Mouse (Mus musculus) hindbrain, embryonic 13.5 days (tissue): ENCODE measurements around the gene Evi2b. TPM values are rescaled to one million over a fixed set of nuclear protein-coding genes. Genes with fewer than 3 reads are reported as not detected.

Source experiments
- polyA plus RNA-seq: library from polyadenylated mRNA; unstranded; fragments of >200 nt; fragmentation: Nextera tagmentation; extraction: Ambion mirVana; gene quantifications from 2 replicates; pipeline ENCODE4 v1.2.1, GENCODE M21; 2015

Gene Evi2b
- polyA plus RNA-seq, 1 experiment from 2014 or later: not detected

Other genes with a start within 250 kb of the Evi2b start
- 0.32 TPM in 1 of 2 replicates, not detected in the other for gene Gm9964, start 226.9 kb downstream of the Evi2b start, polyA plus RNA-seq
- gene Nf1, start 184.1 kb downstream of the Evi2b start, polyA plus RNA-seq: 7.8 and 8.5 TPM in 2 replicates
- gene Omg, start 19.7 kb downstream of the Evi2b start, polyA plus RNA-seq: 1.3 and 2.1 TPM in 2 replicates
- 0.75 and 0.79 TPM in 2 replicates for gene Evi2, start 6.8 kb upstream of the Evi2b start, polyA plus RNA-seq
- 4.3 and 4.7 TPM in 2 replicates for gene Evi2a, start 6.8 kb upstream of the Evi2b start, polyA plus RNA-seq
- gene Rab11fip4, start 67.5 kb upstream of the Evi2b start, polyA plus RNA-seq: 26.1 and 26.9 TPM in 2 replicates